ENCODE assay signal across 28 mouse cellular contexts in the genomic region with DNA sequence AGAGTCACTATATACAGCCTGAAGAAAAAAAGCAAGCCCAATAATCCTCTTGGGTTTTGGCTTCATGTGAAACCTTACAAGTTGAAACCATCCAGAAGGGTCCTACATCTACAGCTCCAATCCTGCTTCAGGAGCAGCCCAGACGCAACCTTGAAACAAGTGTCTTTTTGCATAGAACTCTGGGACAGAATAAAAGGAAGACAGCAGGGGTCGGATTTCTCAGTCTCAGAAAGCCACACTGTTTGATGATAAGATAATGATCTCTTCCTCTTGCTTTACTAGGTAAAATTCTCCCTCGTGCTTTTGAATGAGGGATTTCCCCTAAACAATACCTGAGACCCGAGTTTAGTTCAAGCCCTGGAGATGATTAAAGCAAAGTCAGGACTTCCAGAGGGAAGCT.
"Had no signal": no experiment of that assay in that cellular context is flagged by ENCODE, and none has a peak within 500 bp of the region (broad histone marks: within the 10 kb centered on the region; RNA-seq: fewer than 3 reads in every experiment).

No protein-coding gene starts in this region.

- H3K4me1 ChIP-seq: heart, embryonic 12.5 days; heart, embryonic 13.5 days; heart, embryonic 15.5 days; hindbrain, embryonic 12.5 days; hindbrain, embryonic 13.5 days; hindbrain, embryonic 15.5 days; intestine, embryonic 15.5 days had no signal

- H3K27ac ChIP-seq: heart, embryonic 13.5 days; heart, embryonic 15.5 days; hindbrain, embryonic 12.5 days; hindbrain, embryonic 13.5 days; hindbrain, embryonic 14.5 days; hindbrain, embryonic 15.5 days; hindbrain, postnatal 0 days; intestine, embryonic 15.5 days; kidney, embryonic 15.5 days; kidney, postnatal 0 days; layer of hippocampus, adult 2 months; left cerebral cortex, adult 2 months had no signal

- H3K4me3 ChIP-seq: heart, embryonic 12.5 days; heart, embryonic 13.5 days; heart, embryonic 15.5 days; hindbrain, embryonic 12.5 days; hindbrain, embryonic 13.5 days; hindbrain, embryonic 15.5 days; intestine, embryonic 15.5 days; kidney, embryonic 15.5 days; layer of hippocampus, adult 2 months; left cerebral cortex, adult 2 months had no signal

- H3K9me3 ChIP-seq: heart, embryonic 13.5 days; heart, embryonic 15.5 days; hindbrain, embryonic 12.5 days; hindbrain, embryonic 13.5 days; hindbrain, embryonic 15.5 days; intestine, embryonic 15.5 days; kidney, embryonic 15.5 days had no signal

- H3K36me3 ChIP-seq: heart, embryonic 12.5 days; heart, embryonic 13.5 days; heart, embryonic 15.5 days; hindbrain, embryonic 12.5 days; hindbrain, embryonic 13.5 days; hindbrain, embryonic 15.5 days; intestine, embryonic 15.5 days; kidney, embryonic 15.5 days had no signal

- H3K27me3 ChIP-seq: heart, embryonic 12.5 days; heart, embryonic 13.5 days; heart, embryonic 15.5 days; hindbrain, embryonic 12.5 days; hindbrain, embryonic 13.5 days; hindbrain, embryonic 15.5 days; intestine, embryonic 15.5 days; kidney, embryonic 15.5 days had no signal

- DNase-seq: heart, postnatal 10 days; heart, postnatal 14 days; heart, postnatal 36 days; heart, postnatal 4 days; kidney, adult 11 months; kidney, adult 2 months; kidney, adult 8-10 months; kidney, adult 9 months; kidney, postnatal 10 days; kidney, postnatal 14 days; kidney, postnatal 25 days; kidney, postnatal 36 days; kidney, postnatal 4 days; layer of hippocampus, adult 9-11 months; layer of hippocampus, postnatal 36 days had no signal
